Mouse (Mus musculus): ENCODE data around the gene Bsx.

GRCm38 (mm10) chr9:40836681-40837080 is 37.2 kb upstream of the Bsx start:
- TF ChIP-seq POLR2A (IDR thresholded peaks at IDR 0.05; ENCODE audit: insufficient read length, low read depth), result no peak
- no peak for TF ChIP-seq TCF12 (IDR thresholded peaks at IDR 0.05; ENCODE audit: insufficient read depth, poor library complexity, severe bottlenecking)
- no peak for TF ChIP-seq E2F4 (IDR thresholded peaks at IDR 0.05; ENCODE audit: insufficient read depth)
- no peak for TF ChIP-seq USF1 (IDR thresholded peaks at IDR 0.05; ENCODE audit: low read depth)
